Mouse (Mus musculus) neural tube, embryonic 11.5 days (tissue): Measurements from ENCODE around the gene Hsd3b7. TPM values are rescaled to one million over a fixed set of nuclear protein-coding genes. Genes with fewer than 3 reads are reported as not detected.
"Not testable (repeated sequence)": the region's sequence is repeated elsewhere in the genome, so short reads cannot be mapped to it uniquely, and the experiment has no call there.

Experiments used
- ATAC-seq: fragments of 200-750 bp; cut with Nextera tagmentation; 2 replicates; pipeline ENCODE4 v1.8.0; 2017; ENCODE audit warnings: moderate number of reproducible peaks, mild to moderate bottlenecking, moderate TSS enrichment, moderate library complexity; ENCODE audit not compliant: insufficient read depth, low FRiP score, low TSS enrichment
- DNase-seq: peaks from one replicate; pipeline ENCODE4 v3.0.0-alpha.2; 2015; ENCODE audit warnings: low spot score
- H3K27ac ChIP-seq: fragments of 300-500 bp; sonication (generic); 2 replicates; pipeline ENCODE4 v1.5.1; 2014; ENCODE audit warnings: low read depth, mild to moderate bottlenecking, low read length
- H3K27me3 ChIP-seq: fragments of 300-500 bp; sonication (generic); 2 replicates; pipeline ENCODE4 v1.6.1; 2014; ENCODE audit warnings: mild to moderate bottlenecking, low read length, mixed read lengths; ENCODE audit not compliant: control insufficient read depth, insufficient read depth
- H3K36me3 ChIP-seq: fragments of 300-500 bp; sonication (generic); 2 replicates; pipeline ENCODE4 v1.6.1; 2014; ENCODE audit warnings: mild to moderate bottlenecking, low read length, moderate library complexity, mixed read lengths; ENCODE audit not compliant: control insufficient read depth, insufficient read depth
- H3K4me1 ChIP-seq: fragments of 300-500 bp; sonication (generic); 2 replicates; pipeline ENCODE4 v1.6.1; 2014; ENCODE audit warnings: low read length, mixed read lengths; ENCODE audit not compliant: control insufficient read depth, insufficient read depth
- H3K4me2 ChIP-seq: fragments of 300-500 bp; sonication (generic); 2 replicates; pipeline ENCODE4 v1.6.1; 2014; ENCODE audit warnings: low read depth, mild to moderate bottlenecking, moderate library complexity
- H3K4me3 ChIP-seq: fragments of 300-500 bp; sonication (generic); 2 replicates; pipeline ENCODE4 v1.5.1; 2014; ENCODE audit warnings: low read depth, low read length
- H3K9ac ChIP-seq: fragments of 300-500 bp; sonication (generic); 2 replicates; pipeline ENCODE4 v1.6.1; 2014; ENCODE audit warnings: mild to moderate bottlenecking, low read length
- H3K9me3 ChIP-seq: fragments of 300-500 bp; sonication (generic); 2 replicates; pipeline ENCODE4 v1.6.1; 2016; ENCODE audit warnings: low read length; ENCODE audit not compliant: control insufficient read depth
- WGBS: fragments of 180-500 bp; shearing (Covaris S2); extraction: QIAGEN DNeasy Blood & Tissue Kit; methylation state at CpG from one replicate; pipeline ENCODE4 v1.1.7; 2014; 5-methylcytosine and 5-hydroxymethylcytosine counted together
- polyA plus RNA-seq: library from polyadenylated mRNA; unstranded; fragments of >200 nt; fragmentation: Nextera tagmentation; extraction: Ambion mirVana; gene quantifications from 2 replicates; pipeline ENCODE4 v1.2.1, GENCODE M21; 2014

The Hsd3b7 gene
- polyA plus RNA-seq, 1 experiment from 2014 or later, result 8.3 TPM

- Histone ChIP-seq H3K9ac (no peak overlapping the region), H3K4me2 (no peak overlapping the region), H3K36me3 (peaks cover 9% of the 10 kb centered on the region), H3K9me3 (no peaks in the 10 kb centered on the region), H3K4me3 (no peak overlapping the region), H3K27ac (no peak overlapping the region), H3K4me1 (peaks cover 13% of the 10 kb centered on the region), H3K27me3 (no peaks in the 10 kb centered on the region)
- 87% methylated on average over 3 of the region's 3 CpGs for WGBS
- no peak for ATAC-seq
- no peak for DNase-seq
These were observed 28.3 kb upstream of the Hsd3b7 start for GRCm38 (mm10) chr7:127772080-127772479.

- ATAC-seq (no peak), DNase-seq (no peak)
- Histone ChIP-seq H3K9ac (no peak overlapping the region), H3K4me2 (no peak overlapping the region), H3K27ac (no peak overlapping the region), H3K4me1 (peaks cover 13% of the 10 kb centered on the region), H3K36me3 (peaks cover 4% of the 10 kb centered on the region), H3K9me3 (no peaks in the 10 kb centered on the region), H3K27me3 (no peaks in the 10 kb centered on the region), H3K4me3 (no peak overlapping the region)
- 93% methylated on average over 1 of the region's 1 CpGs for whole genome bisulfite sequencing
These were observed 27.8 kb upstream of the Hsd3b7 start for GRCm38 (mm10) chr7:127772557-127772956.

GRCm38 (mm10) chr7:127773664-127774384, 26.6 kb upstream of the Hsd3b7 start:
- Histone ChIP-seq H3K4me3 (no peak overlapping the region), H3K27ac (no peak overlapping the region), H3K4me1 (peaks cover 15% of the 10 kb centered on the region)

GRCm38 (mm10) chr7:127775837-127776236, 24.6 kb upstream of the Hsd3b7 start:
- Histone ChIP-seq H3K4me2 (peak overlapping the region; percentile 50), H3K27ac (peak overlapping the region; percentile 93; the same call in 1 of the 2 replicates), H3K9ac (peak overlapping the region; percentile 95), H3K4me3 (peak overlapping the region; percentile 78)
- not testable (repeated sequence) for H3K9me3 ChIP-seq, H3K36me3 ChIP-seq, DNase-seq, H3K4me1 ChIP-seq, H3K27me3 ChIP-seq, ATAC-seq
- 82% methylated on average over 7 of the region's 7 CpGs for WGBS

More at GRCm38 (mm10) chr7:127773664-127774384, 26.6 kb upstream of the Hsd3b7 start:
- peak; percentile 73 for DNase-seq
- H3K36me3 ChIP-seq, result no peaks in the 10 kb centered on the region
- no peaks in the 10 kb centered on the region for H3K9me3 ChIP-seq
- no peaks in the 10 kb centered on the region for H3K27me3 ChIP-seq
- WGBS, result 39% methylated on average over 9 of the region's 9 CpGs
- H3K9ac ChIP-seq, result no peak overlapping the region
- ATAC-seq, result no peak
- no peak overlapping the region for H3K4me2 ChIP-seq

- Histone ChIP-seq H3K27me3 (no peaks in the 10 kb centered on the region), H3K4me3 (peak within 1 kb of the TSS; percentile 78), H3K4me1 (peaks cover 6% of the 10 kb centered on the region), H3K9me3 (no peaks in the 10 kb centered on the region), H3K4me2 (peak within 1 kb of the TSS; percentile 90), H3K36me3 (peaks cover 10% of the 10 kb centered on the region), H3K27ac (peak within 1 kb of the TSS; percentile 93), H3K9ac (peak within 1 kb of the TSS; percentile 95)
- peak; percentile 89 for DNase-seq
- whole genome bisulfite sequencing, result under 1% methylated on average over 23 of the region's 23 CpGs
- ATAC-seq, result peak; percentile 62
These were observed 24.0 kb upstream of the Hsd3b7 start, which contains the start of gene Setd1a for GRCm38 (mm10) chr7:127776426-127776825. Gene Setd1a (plus strand): TSS chr7:127776670.

- H3K4me3 ChIP-seq, result peak overlapping the region; percentile 78
- H3K9ac ChIP-seq, result peak overlapping the region; percentile 95
- peaks cover 10% of the 10 kb centered on the region for H3K36me3 ChIP-seq
- ATAC-seq, result peak; percentile 88
- peak overlapping the region; percentile 93 for H3K27ac ChIP-seq
- peaks cover 6% of the 10 kb centered on the region for H3K4me1 ChIP-seq
- peak; percentile 96 for DNase-seq
- no peaks in the 10 kb centered on the region for H3K27me3 ChIP-seq
- no peaks in the 10 kb centered on the region for H3K9me3 ChIP-seq
- H3K4me2 ChIP-seq, result peak overlapping the region; percentile 50
- WGBS, result 0% methylated on average over 59 of the region's 70 CpGs
These were observed 23.4 kb upstream of the Hsd3b7 start for GRCm38 (mm10) chr7:127776878-127777473.

- WGBS, result 5% methylated on average over 44 of the region's 66 CpGs
- peak; percentile 73 for DNase-seq
These were observed 22.7 kb upstream of the Hsd3b7 start for GRCm38 (mm10) chr7:127777474-127778266.

GRCm38 (mm10) chr7:127778350-127778749, 22.1 kb upstream of the Hsd3b7 start:
- Histone ChIP-seq H3K9me3 (no peaks in the 10 kb centered on the region), H3K4me1 (peaks cover 6% of the 10 kb centered on the region), H3K36me3 (peaks cover 12% of the 10 kb centered on the region), H3K27ac (no peak overlapping the region), H3K4me3 (peak overlapping the region; percentile 78), H3K9ac (peak overlapping the region; percentile 95), H3K27me3 (no peaks in the 10 kb centered on the region), H3K4me2 (peak overlapping the region; percentile 90)
- ATAC-seq (no peak), DNase-seq (no peak)
- 80% methylated on average over 4 of the region's 4 CpGs for WGBS

More at GRCm38 (mm10) chr7:127777474-127778266, 22.7 kb upstream of the Hsd3b7 start:
- ATAC-seq, result peak; percentile 51
- peak overlapping the region; percentile 95 for H3K9ac ChIP-seq
- H3K4me2 ChIP-seq, result peak overlapping the region; percentile 90
- H3K4me1 ChIP-seq, result peaks cover 6% of the 10 kb centered on the region
- peaks cover 12% of the 10 kb centered on the region for H3K36me3 ChIP-seq
- no peaks in the 10 kb centered on the region for H3K27me3 ChIP-seq
- H3K27ac ChIP-seq, result peak overlapping the region; percentile 93
- H3K9me3 ChIP-seq, result no peaks in the 10 kb centered on the region
- peak overlapping the region; percentile 78 for H3K4me3 ChIP-seq
